Mouse (Mus musculus) ES-Bruce4 (cell line): ENCODE results near the gene H2-M10.1. TPM values are rescaled to one million over a fixed set of nuclear protein-coding genes. Genes with fewer than 3 reads are reported as not detected.
"Not testable (repeated sequence)": the region's sequence is repeated elsewhere in the genome, so short reads cannot be mapped to it uniquely, and the experiment has no call there.

Experiments used
- H3K27ac ChIP-seq: 2 replicates; pipeline ENCODE4 v1.5.1; 2012; ENCODE audit warnings: low read length, inconsistent platforms; ENCODE audit not compliant: insufficient read depth
- H3K27me3 ChIP-seq: 2 replicates; pipeline ENCODE4 v1.6.1; 2012; ENCODE audit warnings: mild to moderate bottlenecking, low read length, inconsistent platforms; ENCODE audit not compliant: control insufficient read depth, poor library complexity, insufficient read depth, severe bottlenecking
- H3K36me3 ChIP-seq: 2 replicates; pipeline ENCODE4 v1.6.1; 2012; ENCODE audit warnings: inconsistent platforms, mild to moderate bottlenecking, low read length, moderate library complexity; ENCODE audit not compliant: control insufficient read depth, poor library complexity, insufficient read depth, severe bottlenecking
- H3K4me1 ChIP-seq: one replicate; pipeline ENCODE4 v1.8.1; 2011; ENCODE audit warnings: low read length; ENCODE audit not compliant: control insufficient read depth, insufficient read depth
- H3K4me3 ChIP-seq: 2 replicates; pipeline ENCODE4 v1.5.1; 2011; ENCODE audit warnings: low read depth, mild to moderate bottlenecking, low read length
- H3K9ac ChIP-seq: 2 replicates; pipeline ENCODE4 v1.6.1; 2012; ENCODE audit warnings: low read depth, mild to moderate bottlenecking, inconsistent platforms; ENCODE audit not compliant: poor library complexity, severe bottlenecking
- H3K9me3 ChIP-seq: replicated peaks from 2 replicates; pipeline ENCODE4 v1.6.1; 2012; ENCODE audit warnings: mild to moderate bottlenecking, low read length, inconsistent platforms; ENCODE audit not compliant: control insufficient read depth, poor library complexity, insufficient read depth, severe bottlenecking
- CTCF ChIP-seq: IDR thresholded peaks from one replicate; pipeline ENCODE4 v1.8.1; 2011; ENCODE audit warnings: low read depth, low read length
- EP300 ChIP-seq: IDR thresholded peaks from 2 replicates; pipeline ENCODE4 v1.6.1; 2011; ENCODE audit warnings: low read depth, low read length; ENCODE audit not compliant: insufficient read depth
- POLR2A ChIP-seq: IDR thresholded peaks from one replicate; pipeline ENCODE4 v1.8.1; 2011; ENCODE audit warnings: low read length; ENCODE audit not compliant: insufficient read depth
- polyA plus RNA-seq: library from polyadenylated mRNA; stranded (reverse); fragments of >200 nt; gene quantifications from 2 replicates; pipeline ENCODE4 v1.2.4, GENCODE M21; 2011; ENCODE audit warnings: low read depth; ENCODE audit not compliant: missing spikeins, insufficient read depth, insufficient read length

The H2-M10.1 gene
- polyA plus RNA-seq, 1 experiment = not detected

DNA sequence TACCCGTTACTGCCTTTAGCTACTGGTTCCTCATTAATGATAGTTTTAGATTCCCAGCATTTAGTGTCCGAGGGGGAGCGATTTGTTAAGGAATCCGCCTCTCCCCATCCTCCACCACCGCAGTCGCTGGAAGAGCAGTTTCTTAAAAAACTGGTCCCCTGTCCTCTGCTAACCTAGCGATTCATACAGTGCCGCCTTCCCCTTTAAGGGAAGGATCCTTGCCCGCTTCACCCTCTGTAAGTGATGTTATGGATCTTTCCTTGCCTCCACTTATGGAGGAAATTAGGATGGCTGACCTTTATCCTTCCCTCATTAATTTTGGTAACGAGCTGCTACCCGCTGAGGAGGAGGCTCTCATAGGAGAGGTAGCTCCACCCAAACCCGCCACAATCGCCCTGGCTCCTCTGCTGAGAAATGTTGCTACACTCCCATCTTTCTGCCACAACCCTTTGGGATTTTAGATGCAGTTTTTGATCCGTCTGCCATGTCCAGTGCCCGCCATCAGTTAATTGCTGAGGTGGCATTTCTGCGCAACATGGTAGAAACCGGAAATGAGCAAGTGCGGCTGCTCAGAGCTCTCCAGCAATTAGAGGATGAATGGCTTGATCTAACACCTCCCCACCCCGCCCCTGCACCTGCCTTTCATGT is 10.8 kb downstream of the H2-M10.1 start:
- Histone ChIP-seq H3K4me1 (no peaks in the 10 kb centered on the region), H3K4me3 (peak overlapping the region; percentile 69), H3K27ac (no peak overlapping the region)

DNA sequence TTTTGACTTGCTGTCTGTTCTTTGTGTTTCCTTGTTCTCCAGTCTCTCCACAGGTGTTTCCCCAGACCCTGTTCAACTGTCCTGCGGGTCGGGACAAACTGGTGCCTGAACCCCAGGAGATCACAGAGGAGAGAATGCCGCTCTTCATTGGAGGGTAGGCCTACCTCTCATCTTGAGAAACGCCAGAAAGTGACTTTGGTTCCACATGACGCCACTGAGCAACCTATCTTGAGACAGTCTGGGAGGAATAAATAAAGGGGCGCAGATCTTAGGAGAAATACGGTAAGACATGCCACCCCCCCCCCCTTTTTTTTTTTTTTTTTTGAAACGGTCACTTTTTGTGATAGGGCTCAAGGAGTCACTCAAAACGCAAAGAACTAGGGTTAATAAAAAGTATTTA is 11.4 kb downstream of the H2-M10.1 start:
- H3K36me3 ChIP-seq = no peaks in the 10 kb centered on the region
- no peaks in the 10 kb centered on the region; the same call in 1 of the 2 replicates for H3K27me3 ChIP-seq
- H3K9ac ChIP-seq = peak overlapping the region; percentile 42
- no peak overlapping the region for H3K4me3 ChIP-seq
- H3K4me1 ChIP-seq = no peaks in the 10 kb centered on the region
- H3K27ac ChIP-seq = no peak overlapping the region
- H3K9me3 ChIP-seq = no peaks in the 10 kb centered on the region
- TF ChIP-seq CTCF (no peak), POLR2A (no peak), EP300 (no peak)

More for the DNA sequence above, 10.8 kb downstream of the H2-M10.1 start:
- H3K36me3 ChIP-seq = no peaks in the 10 kb centered on the region
- H3K27me3 ChIP-seq = no peaks in the 10 kb centered on the region; the same call in 1 of the 2 replicates
- H3K9me3 ChIP-seq = no peaks in the 10 kb centered on the region
- H3K9ac ChIP-seq = peak overlapping the region; percentile 42
- TF ChIP-seq CTCF = no peak
- TF ChIP-seq EP300 = no peak
- TF ChIP-seq POLR2A = no peak

DNA sequence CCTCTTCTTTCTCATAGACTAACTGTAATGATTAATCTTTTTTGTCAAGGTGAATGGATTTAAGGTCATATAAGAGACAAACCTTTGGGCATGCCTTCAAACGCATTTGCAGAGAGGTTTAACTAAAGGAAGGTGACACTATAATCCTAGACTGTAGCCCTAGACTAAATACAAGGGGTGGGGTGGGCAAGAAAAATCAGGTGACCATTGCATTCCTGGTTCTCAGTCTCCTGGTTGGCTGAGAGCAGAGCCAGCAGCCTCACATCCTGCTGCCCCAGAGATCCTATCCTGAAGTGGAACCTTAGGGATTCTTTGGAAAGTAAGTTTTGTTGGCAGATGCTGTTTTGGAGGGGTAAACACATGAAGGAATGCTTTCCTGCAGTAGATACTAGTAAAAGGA is 16.7 kb downstream of the H2-M10.1 start:
- no peak overlapping the region for H3K9ac ChIP-seq
- TF ChIP-seq POLR2A (no peak), CTCF (no peak), EP300 (no peak)
- no peak overlapping the region for H3K27ac ChIP-seq

DNA sequence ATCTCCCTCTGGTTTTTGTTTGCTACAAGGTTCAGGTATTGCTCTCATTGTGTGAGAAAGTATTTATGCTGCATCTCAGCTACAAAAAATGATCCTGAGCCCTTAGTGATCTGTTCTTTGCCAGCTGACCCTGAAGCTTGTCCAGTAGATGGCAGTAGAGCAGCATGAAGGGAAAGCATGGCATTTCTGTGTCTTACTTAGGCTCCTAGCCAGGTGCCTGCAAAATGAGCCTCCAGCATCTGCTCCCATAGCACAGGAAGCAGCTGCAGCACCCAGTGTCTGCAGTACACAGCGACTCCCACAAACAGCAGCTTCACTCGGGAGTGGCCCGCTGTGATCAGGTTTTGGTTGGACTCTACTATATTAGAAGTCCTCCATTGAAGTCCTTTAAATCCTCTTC is 17.1 kb downstream of the H2-M10.1 start:
- H3K4me1 ChIP-seq, H3K9ac ChIP-seq, H3K27me3 ChIP-seq, H3K9me3 ChIP-seq, H3K4me3 ChIP-seq, H3K36me3 ChIP-seq, H3K27ac ChIP-seq: not testable (repeated sequence)
- TF ChIP-seq CTCF = peak; percentile 45

More for the DNA sequence above, 16.7 kb downstream of the H2-M10.1 start:
- Histone ChIP-seq H3K4me1 (no peaks in the 10 kb centered on the region), H3K27me3 (no peaks in the 10 kb centered on the region; the same call in 1 of the 2 replicates), H3K4me3 (no peak overlapping the region), H3K9me3 (no peaks in the 10 kb centered on the region), H3K36me3 (no peaks in the 10 kb centered on the region)

DNA sequence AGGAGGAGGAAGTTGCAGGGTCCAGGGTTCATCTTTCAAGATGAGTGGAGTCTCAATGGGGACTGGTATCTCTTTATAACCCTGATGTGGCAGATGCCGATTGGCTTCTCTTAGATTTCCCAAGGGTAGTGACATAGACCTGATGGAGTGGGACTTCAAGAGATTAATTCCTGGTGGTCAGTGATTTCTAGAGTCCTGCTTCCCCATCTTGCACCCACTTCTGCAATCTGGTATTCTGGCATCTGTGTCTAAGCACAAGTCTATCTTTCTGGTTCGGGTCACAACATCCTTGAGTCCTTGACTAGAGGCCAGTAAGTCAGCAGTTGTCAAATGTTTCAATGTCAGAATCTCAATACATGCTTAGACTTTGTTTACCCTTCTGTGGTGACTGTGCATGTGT is 39.6 kb downstream of the H2-M10.1 start, which contains the start of gene H2-M10.2:
Gene H2-M10.2 (minus strand): TSS at position 101 of the 400 bp plus-strand sequence.
- Histone ChIP-seq H3K4me1 (no peaks in the 10 kb centered on the region), H3K9me3 (peaks cover 3% of the 10 kb centered on the region; the same call in 1 of the 2 replicates), H3K27ac (no peak within 1 kb of the TSS), H3K4me3 (no peak within 1 kb of the TSS), H3K9ac (no peak within 1 kb of the TSS), H3K36me3 (no peaks in the 10 kb centered on the region; the same call in 1 of the 2 replicates), H3K27me3 (no peaks in the 10 kb centered on the region)
- TF ChIP-seq EP300 = no peak
- no peak for TF ChIP-seq POLR2A
- no peak for TF ChIP-seq CTCF

DNA sequence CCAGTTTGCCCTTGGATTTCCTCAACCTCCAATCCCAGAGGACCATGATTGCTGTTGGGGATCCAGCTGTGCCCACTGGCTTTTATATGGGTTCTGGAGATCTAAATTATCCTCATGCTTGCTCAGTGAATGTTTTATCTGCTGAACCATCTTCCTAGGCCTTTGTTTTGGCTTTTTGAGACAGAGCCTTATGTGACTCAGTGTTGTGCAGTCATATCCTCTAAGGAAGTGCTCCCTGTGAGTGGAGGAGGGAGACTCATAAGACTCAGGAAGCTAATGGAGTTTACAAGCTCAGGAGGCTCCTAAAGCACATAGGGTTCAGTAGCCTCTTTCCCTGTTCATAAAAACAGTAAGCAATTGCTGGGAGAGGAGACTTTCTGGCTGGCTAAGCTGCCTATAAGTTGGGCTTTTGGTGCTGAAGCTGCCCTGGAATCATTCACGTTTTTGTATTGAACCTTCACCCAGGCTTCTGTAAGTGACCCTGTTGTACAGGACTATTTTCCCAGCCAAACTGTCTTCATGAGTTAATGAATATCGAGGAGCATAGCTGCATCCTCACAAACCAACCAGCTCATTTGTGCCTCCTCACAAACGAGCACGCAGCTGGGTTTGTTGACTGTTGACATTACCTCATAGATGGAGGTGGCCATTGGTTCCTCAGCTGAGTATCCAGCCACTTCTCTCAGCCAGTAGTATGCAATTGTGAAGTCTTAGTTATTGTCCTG is 44.3 kb downstream of the H2-M10.1 start:
- H3K27ac ChIP-seq = no peak overlapping the region
- H3K36me3 ChIP-seq = peaks cover 14% of the 10 kb centered on the region
- no peaks in the 10 kb centered on the region for H3K4me1 ChIP-seq
- H3K4me3 ChIP-seq = no peak overlapping the region
- H3K9me3 ChIP-seq = peaks cover 3% of the 10 kb centered on the region; the same call in 1 of the 2 replicates
- no peaks in the 10 kb centered on the region for H3K27me3 ChIP-seq
- no peak for TF ChIP-seq CTCF
- TF ChIP-seq POLR2A = no peak
- TF ChIP-seq EP300 = no peak
- H3K9ac ChIP-seq = no peak overlapping the region
